Mouse (Mus musculus) MN1 (cell line): ENCODE results near the gene Pank3.
"Not testable (repeated sequence)": the region's sequence is repeated elsewhere in the genome, so short reads cannot be mapped to it uniquely, and the experiment has no call there.

Experiments used
- DNase-seq: peaks from one replicate; pipeline ENCODE4 v3.0.0-alpha.2; 2016; ENCODE audit warnings: low spot score

The Pank3 gene

DNA sequence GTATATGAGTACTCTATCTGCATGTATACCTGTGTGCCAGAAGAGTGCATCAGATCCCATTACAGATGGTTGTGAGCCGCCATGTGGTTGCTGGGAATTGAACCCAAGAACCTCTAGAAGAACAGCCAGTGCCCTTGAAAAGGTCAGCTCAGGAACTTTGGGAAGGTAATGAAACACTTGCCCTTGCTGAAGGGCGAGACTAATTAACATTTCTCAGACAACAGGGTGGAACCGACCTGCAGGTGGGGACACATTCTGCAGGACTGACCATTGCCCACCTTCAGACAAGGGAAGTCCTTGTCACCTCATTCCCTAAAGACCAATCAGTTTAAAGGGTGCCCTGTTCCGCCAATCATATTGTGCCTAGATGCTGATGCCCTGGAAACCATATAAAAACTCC, 71.5 kb downstream of the Pank3 start:
- DNase-seq, result not testable (repeated sequence)
